Mouse (Mus musculus): ENCODE measurements around the gene Adcy6.

DNA sequence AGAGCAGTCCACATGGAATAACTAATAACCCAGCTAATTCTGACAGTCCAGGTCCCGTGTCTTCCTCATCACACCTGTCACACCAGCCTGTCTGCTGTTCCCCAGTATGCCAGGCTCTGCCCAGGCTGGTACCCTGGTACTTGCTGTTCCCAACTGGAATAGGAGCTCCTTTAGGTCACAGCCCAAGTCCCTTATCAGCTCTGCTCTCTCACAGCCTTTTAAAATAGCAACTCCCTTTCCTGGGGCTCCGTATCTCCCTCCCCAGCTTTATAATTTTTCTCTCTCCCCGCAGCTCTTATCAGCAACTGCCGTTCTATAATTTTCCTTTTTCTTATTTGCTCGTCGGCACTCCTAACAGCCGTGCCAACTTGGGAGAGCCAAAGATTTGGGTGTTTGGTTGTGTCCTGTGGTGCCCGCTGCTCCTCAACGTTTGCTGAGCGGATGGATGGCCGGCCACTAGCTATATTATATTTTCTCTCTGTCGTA, 3.8 kb downstream of the Adcy6 start:
- TF ChIP-seq POLR2A (IDR thresholded peaks at IDR 0.05; ENCODE audit: control insufficient read depth, low read depth, low read length) (no peak), CTCF (IDR thresholded peaks at IDR 0.05; ENCODE audit: control insufficient read depth, insufficient read depth, insufficient replicate concordance, low read depth, low read length) (no peak)

All from testis, adult 2 months (tissue).